Mouse (Mus musculus) yolk sac, embryonic 10.5 days (tissue): ENCODE measurements at regions not wholly inside any gene's neighbourhood (a gene's known extent, or its start where the extent isn't known, plus 50 kb on each side); places are given as distances from the start of the nearest gene placed in this dataset.
"Not testable (repeated sequence)": the region's sequence is repeated elsewhere in the genome, so short reads cannot be mapped to it uniquely, and the experiment has no call there.

Experiments used
- DNase-seq: peaks from one replicate; pipeline ENCODE4 v3.0.0-alpha.2; 2017; ENCODE audit warnings: low spot score

DNA sequence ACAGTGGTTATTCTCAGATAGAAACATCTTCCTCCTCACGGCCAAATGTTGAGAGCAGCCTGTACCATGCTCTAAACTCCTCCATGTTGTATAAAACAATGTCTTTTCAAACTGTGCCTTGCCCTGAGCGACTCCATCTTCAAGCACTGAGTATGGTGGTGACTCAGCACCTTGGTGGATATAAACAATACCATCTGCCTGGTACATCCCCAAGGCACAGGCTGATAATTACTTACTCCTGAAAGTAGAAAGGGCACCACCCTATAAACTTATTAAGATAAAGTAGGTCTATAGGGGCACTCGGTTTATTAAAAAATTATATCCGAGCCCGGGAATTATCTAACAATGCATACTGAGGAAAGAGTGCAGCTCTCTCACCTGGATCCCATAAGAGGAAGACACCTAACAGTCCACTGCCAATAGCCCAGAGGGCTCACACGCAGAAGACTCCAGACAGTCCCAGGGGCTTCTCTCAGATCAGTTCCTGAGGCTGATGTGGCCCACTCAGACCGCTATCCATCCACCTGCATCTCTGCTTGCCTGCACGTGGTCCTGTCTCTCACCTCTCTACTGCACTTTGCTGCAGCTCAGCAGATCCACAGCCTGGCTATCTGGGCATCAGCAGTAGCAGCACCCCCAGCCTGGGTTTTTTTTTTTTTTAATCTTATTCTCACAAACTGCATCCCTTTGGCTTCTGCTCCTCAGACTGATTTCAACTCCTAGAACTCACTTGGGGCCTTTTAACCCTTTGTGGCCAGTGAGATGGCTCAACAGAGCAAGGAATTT is 109.7 kb upstream of the Dlg1 start:
- no peak for DNase-seq

- DNase-seq: no peak
Observed at GRCm38 (mm10) chr16:31560426-31560825, 102.8 kb upstream of the Dlg1 start.

GRCm38 (mm10) chr16:31564926-31565325 is 98.3 kb upstream of the Dlg1 start:
- DNase-seq: no peak

- DNase-seq: no peak
Observed at GRCm38 (mm10) chr16:31568316-31568715, 94.9 kb upstream of the Dlg1 start.

- no peak for DNase-seq
Observed at GRCm38 (mm10) chr16:31569871-31570270, 93.4 kb upstream of the Dlg1 start.

- DNase-seq: no peak
Observed at GRCm38 (mm10) chr16:31570311-31571139, 92.7 kb upstream of the Dlg1 start.

DNA sequence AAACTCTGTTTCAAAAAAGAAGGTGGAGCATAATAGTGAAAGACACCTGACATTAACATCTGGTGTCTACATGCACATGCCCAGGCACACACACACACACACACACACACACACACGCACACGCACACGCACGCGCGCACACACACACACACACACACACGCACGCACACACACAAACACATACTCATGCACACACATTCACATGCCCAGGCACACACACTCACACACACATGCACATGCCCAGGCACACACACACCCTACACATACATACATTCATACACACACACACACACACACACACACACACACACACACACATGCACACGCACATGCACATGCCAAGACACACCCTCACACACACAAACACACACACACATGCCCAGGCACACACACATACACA is 89.4 kb upstream of the Dlg1 start:
- not testable (repeated sequence) for DNase-seq

DNA sequence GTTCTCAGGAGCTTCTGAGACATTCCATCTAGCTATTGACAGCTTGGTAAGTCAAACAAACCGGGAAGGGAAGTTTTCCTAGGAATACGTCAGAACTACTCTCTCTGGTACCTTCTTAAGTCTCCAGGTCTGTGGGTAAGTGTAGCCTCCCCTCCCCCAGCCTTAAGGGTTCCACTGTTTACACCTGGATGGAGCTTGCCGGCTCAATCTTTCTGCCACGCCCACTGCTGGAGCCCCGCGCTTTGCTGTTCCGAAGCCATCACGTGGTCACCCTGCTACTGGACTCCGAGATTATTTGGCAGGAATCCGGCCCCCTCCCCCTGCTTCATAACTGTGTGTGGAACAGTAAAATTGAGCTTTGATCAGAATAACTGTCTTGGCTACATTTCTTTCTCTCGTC is 87.6 kb upstream of the Dlg1 start:
- peak; percentile 44 for DNase-seq

- no peak for DNase-seq
Observed at GRCm38 (mm10) chr16:31576422-31576821, 86.8 kb upstream of the Dlg1 start.

- no peak for DNase-seq
Observed at GRCm38 (mm10) chr16:31577347-31577746, 85.9 kb upstream of the Dlg1 start.

DNA sequence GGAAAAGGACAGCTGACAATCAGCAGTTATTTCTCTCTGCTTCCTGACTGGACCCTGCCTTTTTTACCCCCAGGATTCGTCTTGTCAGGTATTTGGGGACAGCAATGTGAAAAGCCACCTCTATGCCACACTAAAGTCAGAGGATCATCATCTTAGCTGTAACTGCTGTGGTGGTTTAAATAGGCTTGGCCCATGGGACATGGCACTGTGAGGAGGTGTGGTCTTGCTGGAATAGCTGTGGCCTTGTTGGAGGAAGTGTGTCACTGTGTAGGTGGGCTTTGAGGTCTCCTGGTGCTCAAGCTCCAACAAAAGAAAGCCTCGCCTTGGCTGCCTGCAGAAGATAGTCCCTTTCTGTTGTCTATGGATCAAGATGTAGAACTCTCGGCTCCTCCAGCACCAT is 83.9 kb upstream of the Dlg1 start:
- no peak for DNase-seq

GRCm38 (mm10) chr16:31580779-31581178 is 82.5 kb upstream of the Dlg1 start:
- DNase-seq: no peak

- no peak for DNase-seq
Observed at GRCm38 (mm10) chr16:31582885-31583284, 80.4 kb upstream of the Dlg1 start.

DNA sequence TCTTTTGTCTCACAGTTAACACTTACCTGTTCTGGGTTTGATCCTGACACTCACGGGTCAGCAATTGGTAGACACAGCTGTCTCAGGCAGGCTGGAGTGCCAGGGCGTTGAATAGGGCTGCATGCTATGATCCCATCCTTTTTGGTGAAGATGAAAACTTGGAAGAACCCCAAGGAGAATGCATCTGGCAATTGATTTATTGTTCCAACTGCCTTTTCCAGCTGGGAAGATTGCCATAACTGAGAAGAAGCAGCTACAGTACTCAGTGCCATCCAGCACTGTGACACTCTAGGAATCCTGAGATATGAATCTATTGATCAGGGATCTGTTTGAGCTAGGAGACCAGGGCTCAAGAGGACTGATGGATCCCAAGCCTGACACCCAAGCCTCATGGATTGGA is 79.6 kb upstream of the Dlg1 start:
- DNase-seq: no peak

GRCm38 (mm10) chr16:31584216-31584823 is 78.9 kb upstream of the Dlg1 start:
- DNase-seq: no peak

- DNase-seq: no peak
Observed at GRCm38 (mm10) chr16:31587036-31587435, 76.2 kb upstream of the Dlg1 start.

DNA sequence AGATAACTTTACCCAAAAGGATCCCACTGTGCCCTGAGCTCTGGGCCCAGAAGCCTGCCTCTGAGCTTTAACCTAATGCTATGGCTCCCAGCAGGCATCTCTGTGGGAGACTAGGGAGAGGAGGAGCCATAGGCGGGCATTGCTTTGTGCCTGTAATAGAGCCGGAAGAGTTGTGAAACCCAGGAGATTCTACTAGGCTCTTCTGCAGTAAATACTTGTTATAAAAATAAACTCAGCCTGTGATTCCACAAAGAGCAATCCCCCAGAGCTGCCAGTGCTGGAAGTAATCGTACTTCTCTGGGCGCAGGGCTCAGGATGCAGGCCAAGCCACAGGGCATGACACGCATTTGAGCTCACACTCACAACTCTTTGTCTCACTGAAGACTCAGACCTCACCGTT is 73.7 kb upstream of the Dlg1 start:
- no peak for DNase-seq

- DNase-seq: no peak
Observed at GRCm38 (mm10) chr16:31591565-31591964, 71.7 kb upstream of the Dlg1 start.

DNA sequence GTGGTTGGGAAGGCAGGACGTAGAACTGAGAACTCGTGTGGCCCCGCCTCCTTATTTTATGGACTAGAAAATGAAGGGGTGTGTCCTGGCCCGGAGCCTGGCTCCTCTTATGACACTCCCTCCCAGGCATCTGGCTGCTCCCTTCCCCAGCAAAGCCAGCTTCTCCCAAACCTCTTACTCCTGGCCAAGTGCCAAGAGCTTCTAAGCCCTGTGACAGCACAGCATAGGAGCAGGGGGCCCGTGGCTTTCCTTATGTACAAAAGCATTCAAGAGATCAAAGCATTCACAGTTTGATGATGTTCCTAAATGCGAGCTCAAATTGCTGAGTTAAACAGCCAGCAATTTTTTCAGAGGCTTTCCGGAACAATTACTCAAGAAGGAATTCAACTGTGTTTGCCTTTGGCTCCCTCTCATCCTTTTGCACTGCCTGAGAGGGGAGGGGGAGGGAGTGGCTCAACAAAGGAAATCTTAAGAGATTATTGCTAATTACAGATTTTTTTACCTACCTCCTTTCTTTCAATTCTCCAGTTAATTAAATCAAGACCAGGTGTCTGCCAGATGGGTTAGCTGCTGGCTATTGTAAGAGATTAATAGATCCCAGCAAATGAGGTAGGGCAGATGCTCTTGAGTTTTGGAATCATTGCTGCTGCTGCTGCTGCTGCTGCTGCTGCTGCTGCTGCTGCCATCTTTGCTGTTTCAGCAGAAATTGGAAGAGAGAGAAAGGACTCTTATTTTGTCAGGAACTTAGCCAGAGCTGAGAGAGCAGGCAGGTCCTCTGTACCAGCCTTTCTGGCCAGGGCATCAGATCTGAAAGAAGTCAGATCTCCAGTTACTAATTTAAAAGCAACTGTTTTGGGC is 71.0 kb upstream of the Dlg1 start:
- peak; percentile 67 for DNase-seq

- DNase-seq: peak; percentile 59
Observed at GRCm38 (mm10) chr16:31592973-31593683, 70.1 kb upstream of the Dlg1 start.

- no peak for DNase-seq
Observed at GRCm38 (mm10) chr16:31597965-31598364, 65.3 kb upstream of the Dlg1 start.
